Mouse (Mus musculus) brain, embryonic 14.5 days (tissue): ENCODE measurements around the gene Brd9.

Experiments
- CTCF ChIP-seq: fragments of 200-500 bp; IDR thresholded peaks from 2 replicates; pipeline ENCODE4 v1.5.1; 2012; ENCODE audit warnings: inconsistent platforms, mild to moderate bottlenecking, moderate library complexity, borderline replicate concordance; ENCODE audit not compliant: insufficient read depth, insufficient read length; ENCODE audit errors: extremely low read depth
- POLR2A ChIP-seq: fragments of 200-500 bp; IDR thresholded peaks from 2 replicates; pipeline ENCODE4 v1.6.1; 2012; ENCODE audit warnings: mild to moderate bottlenecking, inconsistent platforms, borderline replicate concordance; ENCODE audit not compliant: poor library complexity, insufficient read depth, insufficient read length, severe bottlenecking; ENCODE audit errors: extremely low read depth

DNA sequence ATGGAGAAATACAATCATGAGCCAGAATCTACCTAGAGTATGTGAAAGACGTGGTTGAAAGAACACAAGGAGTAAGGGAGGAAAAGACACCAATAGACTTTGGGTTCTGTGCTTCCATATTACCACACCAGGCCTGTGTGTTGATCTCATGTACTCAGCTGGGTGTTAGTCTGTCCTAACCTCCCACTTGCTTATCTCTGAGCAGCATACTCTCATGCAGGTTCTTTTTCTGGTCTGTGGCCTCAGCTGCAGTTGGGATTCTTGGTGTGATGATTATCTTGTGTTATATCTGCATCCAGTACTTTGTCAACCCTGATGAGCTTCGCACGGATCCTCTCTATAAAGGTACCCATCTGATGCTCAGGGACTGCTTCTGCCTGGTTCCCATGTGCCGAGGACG is 39.3 kb downstream of the Brd9 start:
- TF ChIP-seq CTCF: no peak
- TF ChIP-seq POLR2A: no peak
